Mouse (Mus musculus): ENCODE data around the gene Itgal. TPM values are rescaled to one million over a fixed set of nuclear protein-coding genes. Genes with fewer than 3 reads are reported as not detected.

Gene Itgal
- polyA plus RNA-seq, 1 experiment from 2014 or later, result 5.5 TPM

DNA sequence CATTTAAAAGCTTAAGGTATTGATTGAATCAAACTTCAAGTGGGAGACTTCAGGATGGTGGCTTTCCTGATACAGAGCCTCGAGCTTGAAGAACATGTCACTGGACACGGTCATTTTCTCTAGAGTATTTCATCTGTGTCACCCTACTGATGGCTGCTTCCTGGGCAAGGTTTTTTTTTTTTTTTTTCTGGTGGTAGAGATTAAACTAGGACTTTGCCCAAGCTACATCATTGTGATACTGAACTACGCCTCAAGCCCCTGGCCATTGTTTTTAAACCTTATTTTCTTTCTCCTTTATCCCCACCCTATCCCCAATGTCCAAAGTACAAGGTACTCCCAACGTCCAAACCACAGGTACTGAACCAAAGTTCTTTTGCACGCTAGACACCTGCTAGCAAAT lies 25.4 kb upstream of the Itgal start:
- Histone ChIP-seq H3K4me3 (ENCODE audit: inconsistent target) (no peak overlapping the region), H3K27ac (peak overlapping the region; percentile 63), H3K79me2 (ENCODE audit: inconsistent target) (peaks cover 23% of the 10 kb centered on the region), H3K36me3 (ENCODE audit: inconsistent target) (no peaks in the 10 kb centered on the region)
- 68% methylated on average over 5 of the region's 5 CpGs for WGBS (ENCODE audit: missing documents)

DNA sequence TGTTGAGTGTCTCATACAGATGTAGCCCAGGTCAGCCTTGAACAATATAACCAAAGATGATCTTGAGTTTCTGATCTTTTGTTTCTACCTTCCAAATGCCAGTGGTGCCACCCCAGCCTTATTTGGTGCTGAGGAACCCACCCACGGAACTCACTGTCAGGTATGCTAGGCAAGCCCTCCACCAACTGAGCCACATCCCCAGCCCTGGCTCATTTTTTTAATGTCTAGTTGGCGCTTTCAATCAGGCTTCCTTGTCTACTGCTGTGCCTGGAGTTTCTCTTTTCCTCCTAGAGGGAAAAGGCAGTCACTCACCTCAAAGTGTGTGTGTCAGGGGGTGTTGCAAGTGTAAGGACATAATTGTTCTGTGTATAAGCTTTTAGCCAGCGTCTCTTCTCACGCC lies 25.0 kb upstream of the Itgal start:
- Histone ChIP-seq H3K4me3 (ENCODE audit: inconsistent target) (no peak overlapping the region), H3K27ac (peak overlapping the region; percentile 63)

DNA sequence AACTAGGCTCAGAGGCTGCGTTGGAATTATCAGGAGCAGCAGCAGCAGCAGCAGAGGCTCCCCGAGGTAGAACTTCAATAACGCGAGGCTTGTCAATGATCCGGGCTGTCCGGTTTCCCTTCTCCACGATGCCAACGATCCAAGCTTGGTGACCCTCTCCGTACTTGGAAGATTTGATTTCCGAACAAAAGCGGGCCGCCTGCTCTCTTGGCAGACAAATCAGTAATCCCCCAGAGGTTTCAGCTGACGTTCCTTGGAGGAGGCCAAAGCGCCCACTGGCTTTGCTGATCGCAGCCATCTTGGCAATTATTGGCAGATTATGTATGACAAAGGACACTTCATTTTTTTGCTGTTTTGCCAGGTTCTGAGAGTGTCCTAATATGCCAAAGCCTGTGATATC lies 23.5 kb upstream of the Itgal start:
- Histone ChIP-seq H3K79me2 (ENCODE audit: inconsistent target) (peaks cover 23% of the 10 kb centered on the region), H3K4me3 (ENCODE audit: inconsistent target) (no peak overlapping the region), H3K36me3 (ENCODE audit: inconsistent target) (no peaks in the 10 kb centered on the region), H3K27ac (no peak overlapping the region; the same call in 1 of the 2 replicates)
- WGBS (ENCODE audit: missing documents), result 95% methylated on average over 15 of the region's 15 CpGs

More for the DNA sequence above, 25.0 kb upstream of the Itgal start:
- Histone ChIP-seq H3K79me2 (ENCODE audit: inconsistent target) (peaks cover 23% of the 10 kb centered on the region), H3K36me3 (ENCODE audit: inconsistent target) (no peaks in the 10 kb centered on the region)
- 88% methylated on average over 4 of the region's 4 CpGs for WGBS (ENCODE audit: missing documents)

DNA sequence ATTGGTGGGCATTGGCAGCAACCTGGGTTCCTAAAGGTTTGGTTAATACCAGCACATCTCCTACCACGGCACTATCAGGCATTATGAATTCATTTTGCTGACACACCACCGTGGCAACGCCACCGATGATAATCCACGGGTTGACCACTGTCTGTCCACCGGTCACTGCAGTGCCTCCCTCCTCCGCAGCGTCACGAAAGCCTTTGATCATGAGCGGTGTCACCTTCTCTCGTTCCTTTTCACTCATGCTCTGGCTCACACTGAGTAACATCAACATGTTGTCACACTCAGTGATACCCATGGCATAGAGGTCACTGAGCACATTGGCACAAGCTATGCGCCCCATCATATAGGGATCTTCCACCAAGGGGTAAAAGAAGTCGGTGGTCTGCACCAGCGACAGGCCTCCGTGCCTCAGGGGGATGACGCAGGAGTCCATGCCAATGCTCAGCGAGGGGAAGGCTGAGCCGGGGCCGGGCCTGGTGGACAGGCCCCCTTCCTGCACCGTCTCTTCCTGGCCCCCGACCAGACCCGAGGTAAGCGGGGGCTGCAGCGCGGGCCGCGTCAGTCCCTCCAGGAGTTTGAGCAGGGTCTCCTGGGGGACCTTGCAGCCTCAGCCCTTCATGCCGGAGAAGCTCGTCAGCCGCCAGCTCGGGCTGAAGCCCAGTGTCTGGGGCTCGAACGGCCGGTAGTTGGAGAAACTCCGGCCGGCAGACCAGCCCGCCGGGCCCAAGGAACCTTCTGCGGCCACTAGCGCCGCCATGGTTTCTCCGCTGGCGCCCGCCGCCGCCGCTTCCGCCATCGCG lies 22.7 kb upstream of the Itgal start:
- Histone ChIP-seq H3K4me3 (ENCODE audit: inconsistent target) (peak overlapping the region; percentile 48), H3K27ac (peak overlapping the region; percentile 38), H3K36me3 (ENCODE audit: inconsistent target) (no peaks in the 10 kb centered on the region), H3K79me2 (ENCODE audit: inconsistent target) (peaks cover 23% of the 10 kb centered on the region)
- WGBS (ENCODE audit: missing documents), result 14% methylated on average over 49 of the region's 50 CpGs

DNA sequence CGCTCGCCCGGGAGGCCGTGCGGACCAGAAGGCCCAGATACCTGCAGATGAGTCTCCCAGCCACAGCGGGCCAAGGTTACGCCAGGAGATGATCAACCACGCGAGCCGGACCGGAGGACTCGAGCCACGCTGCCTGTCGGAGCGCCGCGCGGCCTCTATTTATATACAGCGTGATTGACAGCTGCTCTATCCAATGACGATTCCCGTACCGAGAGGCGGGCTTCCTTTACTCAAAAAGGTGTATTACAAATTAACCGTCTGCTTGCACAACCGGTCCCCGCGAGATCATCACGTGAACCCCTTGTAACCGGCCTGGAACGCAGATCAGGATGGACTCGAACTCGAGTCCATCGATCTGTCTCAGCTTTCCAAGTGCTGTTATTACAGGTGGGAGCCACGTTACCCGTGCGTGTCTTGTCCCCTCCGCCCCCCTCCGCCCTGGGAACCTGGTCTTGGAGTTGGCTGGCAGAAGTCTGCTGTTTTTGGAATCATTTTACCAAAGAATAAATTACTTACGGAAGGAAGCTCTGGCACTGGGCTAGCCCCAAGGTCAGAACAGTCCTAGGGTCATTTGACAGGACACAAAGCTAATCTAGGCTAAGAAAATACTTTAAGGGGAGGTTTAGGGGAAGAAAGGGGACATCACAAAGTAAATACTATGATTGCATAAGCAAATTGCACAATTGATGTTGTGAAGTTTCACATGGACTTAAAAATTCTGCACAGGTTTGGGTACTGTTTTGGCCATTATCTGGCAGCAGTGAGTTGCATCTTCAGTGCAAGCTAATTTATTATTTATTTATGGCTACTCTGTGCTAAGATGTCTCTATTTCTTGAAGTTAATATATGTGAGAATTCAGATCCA lies 21.9 kb upstream of the Itgal start, which contains the start of gene Sephs2:
Gene Sephs2 (minus strand): TSS at position 131 of the 865 bp plus-strand sequence.
- H3K27ac ChIP-seq, result peak within 1 kb of the TSS; percentile 63
- H3K79me2 ChIP-seq (ENCODE audit: inconsistent target), result peaks cover 23% of the 10 kb centered on the region
- 1% methylated on average over 39 of the region's 39 CpGs for WGBS (ENCODE audit: missing documents)
- no peaks in the 10 kb centered on the region for H3K36me3 ChIP-seq (ENCODE audit: inconsistent target)
- peak within 1 kb of the TSS; percentile 48 for H3K4me3 ChIP-seq (ENCODE audit: inconsistent target)

DNA sequence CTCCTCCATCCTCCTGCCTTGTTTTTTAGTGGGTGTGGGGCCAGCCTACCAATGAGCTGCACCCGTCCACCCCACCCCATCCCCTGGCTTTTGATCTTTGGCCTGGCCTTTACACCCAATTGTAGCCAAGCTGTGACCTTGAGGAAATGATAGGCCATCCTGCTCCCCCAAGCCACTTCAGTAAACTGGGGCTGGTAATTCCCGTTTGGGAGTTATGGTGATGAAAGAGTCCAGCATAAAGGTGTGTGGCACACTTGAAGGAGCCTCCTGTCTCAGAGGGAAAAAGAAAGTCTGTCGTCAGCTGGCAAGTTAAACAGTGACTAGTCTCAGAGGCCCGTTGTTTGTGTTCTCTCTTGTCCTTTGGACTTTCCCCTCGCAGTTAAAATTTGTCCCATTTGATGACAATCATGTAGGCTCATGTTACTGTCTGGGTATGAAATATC lies 19.5 kb upstream of the Itgal start:
- no peak overlapping the region for H3K27ac ChIP-seq
- no peak overlapping the region for H3K4me3 ChIP-seq (ENCODE audit: inconsistent target)
- H3K36me3 ChIP-seq (ENCODE audit: inconsistent target), result no peaks in the 10 kb centered on the region
- 95% methylated on average over 5 of the region's 5 CpGs for WGBS (ENCODE audit: missing documents)
- H3K79me2 ChIP-seq (ENCODE audit: inconsistent target), result peaks cover 21% of the 10 kb centered on the region

DNA sequence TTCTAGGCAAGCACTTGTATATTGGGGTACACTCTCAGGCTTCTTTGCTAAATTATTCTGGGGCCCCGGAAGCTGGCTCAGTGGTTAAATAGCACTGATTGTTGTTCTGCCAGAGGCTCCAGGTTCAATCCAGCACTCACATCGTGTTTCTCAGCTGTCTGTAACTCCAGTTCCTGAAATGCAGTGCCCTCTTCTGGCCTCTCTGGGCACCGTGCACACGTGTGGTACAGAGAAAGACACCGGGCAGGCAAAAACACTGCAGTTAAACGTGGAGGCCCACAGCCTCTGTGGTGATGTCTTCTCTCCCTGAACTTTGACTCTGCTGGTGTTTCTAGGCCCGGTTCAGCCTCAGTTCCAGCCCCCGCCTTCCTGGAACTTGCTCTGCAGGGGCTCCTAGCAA lies 17.7 kb upstream of the Itgal start:
- no peak overlapping the region for H3K27ac ChIP-seq
- peaks cover 3% of the 10 kb centered on the region for H3K79me2 ChIP-seq (ENCODE audit: inconsistent target)
- WGBS (ENCODE audit: missing documents), result 15% methylated on average over 8 of the region's 8 CpGs
- no peaks in the 10 kb centered on the region for H3K36me3 ChIP-seq (ENCODE audit: inconsistent target)
- H3K4me3 ChIP-seq (ENCODE audit: inconsistent target), result no peak overlapping the region

DNA sequence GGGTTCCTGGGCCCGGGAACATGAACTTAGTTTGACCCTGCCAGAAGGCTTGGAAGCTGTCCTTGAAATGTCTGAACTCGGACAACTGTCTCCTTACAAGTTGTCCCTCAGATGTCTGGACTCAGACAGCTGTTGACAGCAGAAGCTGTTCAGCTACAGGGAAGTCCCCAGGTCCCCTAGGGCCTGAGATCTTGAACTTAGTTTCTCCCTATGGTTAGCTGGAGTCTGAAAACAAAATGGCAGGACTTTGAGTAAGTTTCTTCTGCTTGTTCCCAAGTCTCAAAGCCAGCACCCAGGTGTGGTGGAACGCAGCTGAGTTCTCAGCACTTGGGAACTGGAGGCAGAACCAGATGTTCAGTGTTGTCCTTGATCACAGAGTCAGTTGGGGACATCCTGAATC lies 16.0 kb upstream of the Itgal start:
- no peaks in the 10 kb centered on the region for H3K36me3 ChIP-seq (ENCODE audit: inconsistent target)
- 93% methylated on average over 3 of the region's 3 CpGs for WGBS (ENCODE audit: missing documents)
- H3K4me3 ChIP-seq (ENCODE audit: inconsistent target), result no peak overlapping the region
- no peak overlapping the region for H3K27ac ChIP-seq
- H3K79me2 ChIP-seq (ENCODE audit: inconsistent target), result no peaks in the 10 kb centered on the region

DNA sequence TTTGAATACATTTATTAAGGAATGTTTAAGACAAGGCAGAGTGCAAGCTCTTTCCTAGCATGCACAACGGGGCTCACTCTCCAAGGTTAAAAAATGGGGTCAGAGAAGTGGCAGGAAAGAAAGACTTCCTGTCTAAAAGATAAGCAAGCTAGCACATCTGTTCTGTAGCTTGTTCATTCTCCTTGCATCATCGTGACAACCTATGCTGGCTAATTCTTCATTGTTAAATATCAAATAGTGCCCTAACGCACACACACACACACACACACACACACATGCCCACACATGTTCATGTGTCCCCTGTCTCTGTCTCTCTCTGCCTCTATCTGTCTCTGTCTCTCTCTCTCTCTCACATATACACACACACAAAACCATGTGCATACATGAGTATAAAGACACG lies 14.9 kb upstream of the Itgal start:
- Histone ChIP-seq H3K27ac (no peak overlapping the region), H3K79me2 (ENCODE audit: inconsistent target) (no peaks in the 10 kb centered on the region), H3K4me3 (ENCODE audit: inconsistent target) (no peak overlapping the region), H3K36me3 (ENCODE audit: inconsistent target) (no peaks in the 10 kb centered on the region)
- WGBS (ENCODE audit: missing documents), result 13% methylated on average over 4 of the region's 4 CpGs

DNA sequence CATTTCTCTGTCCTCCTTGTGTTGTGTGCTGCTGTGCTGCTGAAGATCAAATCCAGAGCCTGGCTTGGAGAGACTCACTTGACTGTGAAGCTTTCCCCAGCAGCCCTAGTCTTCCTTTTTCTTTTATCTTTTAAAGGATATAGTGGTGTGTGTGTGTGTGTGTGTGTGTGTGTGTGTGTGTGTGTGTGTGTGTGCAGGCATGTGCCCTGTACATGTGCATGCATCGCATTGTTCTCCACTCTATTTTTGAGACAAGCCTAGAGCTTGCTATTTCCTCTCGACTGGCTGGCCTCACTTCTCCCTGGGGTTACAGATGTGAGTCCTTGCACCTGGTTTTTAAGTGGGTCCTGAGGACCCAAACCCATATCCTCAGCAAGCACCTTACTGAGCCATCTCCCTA lies 13.9 kb upstream of the Itgal start:
- WGBS (ENCODE audit: missing documents), result 56% methylated on average over 2 of the region's 2 CpGs
- Histone ChIP-seq H3K27ac (no peak overlapping the region), H3K36me3 (ENCODE audit: inconsistent target) (no peaks in the 10 kb centered on the region), H3K4me3 (ENCODE audit: inconsistent target) (no peak overlapping the region), H3K79me2 (ENCODE audit: inconsistent target) (no peaks in the 10 kb centered on the region)

DNA sequence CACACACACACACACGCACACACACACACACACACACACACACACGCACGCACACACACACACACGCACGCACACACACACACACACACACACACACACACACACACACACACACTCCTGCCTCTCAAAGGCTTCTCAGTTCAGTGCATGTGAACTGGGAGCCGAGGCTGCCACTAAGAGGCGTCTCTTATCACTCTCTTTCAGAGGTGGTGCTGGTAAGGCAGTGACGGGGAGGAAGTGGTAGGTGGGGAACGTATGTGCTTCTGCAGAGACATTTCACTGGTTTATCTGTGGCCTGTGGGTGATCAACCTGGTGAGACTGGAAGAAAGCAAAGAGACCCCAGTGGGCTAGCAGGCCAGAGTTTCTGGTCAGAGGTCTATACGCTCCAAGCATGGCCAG lies 10.9 kb upstream of the Itgal start:
- WGBS (ENCODE audit: missing documents), result 59% methylated on average over 5 of the region's 10 CpGs
- H3K4me3 ChIP-seq (ENCODE audit: inconsistent target), result no peak overlapping the region
- no peaks in the 10 kb centered on the region for H3K79me2 ChIP-seq (ENCODE audit: inconsistent target)
- no peaks in the 10 kb centered on the region for H3K36me3 ChIP-seq (ENCODE audit: inconsistent target)
- H3K27ac ChIP-seq, result no peak overlapping the region

DNA sequence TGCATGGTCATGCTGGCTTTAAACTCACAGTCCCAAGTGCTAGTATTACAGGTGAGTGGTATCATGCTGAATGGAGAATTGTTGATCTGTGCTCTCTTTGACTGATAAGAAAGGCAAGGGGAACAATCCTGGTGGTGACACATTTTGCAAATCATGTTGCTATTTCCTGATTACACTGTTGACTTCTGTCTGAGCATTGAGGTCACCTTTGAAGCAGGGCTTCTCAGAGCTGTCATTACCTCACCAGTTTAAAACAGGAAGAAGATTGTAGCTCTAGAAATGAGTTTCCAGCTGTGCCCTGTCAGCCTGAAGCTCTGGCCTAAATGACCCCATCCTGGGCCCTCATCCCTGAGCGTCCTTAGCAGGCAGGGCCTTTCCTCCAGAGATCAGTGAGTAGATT lies 8.1 kb upstream of the Itgal start:
- WGBS (ENCODE audit: missing documents), result 83% methylated on average over 1 of the region's 1 CpGs
- Histone ChIP-seq H3K36me3 (ENCODE audit: inconsistent target) (no peaks in the 10 kb centered on the region), H3K27ac (no peak overlapping the region), H3K79me2 (ENCODE audit: inconsistent target) (no peaks in the 10 kb centered on the region), H3K4me3 (ENCODE audit: inconsistent target) (no peak overlapping the region)

DNA sequence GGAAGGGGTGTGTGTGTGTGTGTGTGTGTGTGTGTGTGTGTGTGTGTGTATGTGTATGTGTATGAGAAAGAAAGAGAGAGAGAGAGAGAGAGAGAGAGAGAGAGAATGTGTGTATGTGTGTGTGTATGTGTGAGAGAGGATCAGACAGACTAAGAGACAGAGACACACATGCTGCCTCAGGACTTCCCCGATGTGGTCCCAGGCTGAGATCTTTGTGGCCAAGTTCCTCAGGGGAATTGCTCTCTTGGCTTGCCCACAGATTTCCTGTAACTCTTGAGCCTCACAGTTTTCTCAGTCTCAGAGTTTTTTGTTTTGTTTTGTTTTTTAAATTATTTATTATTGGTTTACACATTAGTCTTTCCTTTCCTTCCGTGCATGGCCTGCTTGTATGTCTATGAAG lies 6.8 kb upstream of the Itgal start:
- WGBS (ENCODE audit: missing documents), result 8% methylated on average over 2 of the region's 2 CpGs
- Histone ChIP-seq H3K27ac (peak overlapping the region; percentile 66), H3K79me2 (ENCODE audit: inconsistent target) (no peaks in the 10 kb centered on the region), H3K4me3 (ENCODE audit: inconsistent target) (no peak overlapping the region), H3K36me3 (ENCODE audit: inconsistent target) (no peaks in the 10 kb centered on the region)

DNA sequence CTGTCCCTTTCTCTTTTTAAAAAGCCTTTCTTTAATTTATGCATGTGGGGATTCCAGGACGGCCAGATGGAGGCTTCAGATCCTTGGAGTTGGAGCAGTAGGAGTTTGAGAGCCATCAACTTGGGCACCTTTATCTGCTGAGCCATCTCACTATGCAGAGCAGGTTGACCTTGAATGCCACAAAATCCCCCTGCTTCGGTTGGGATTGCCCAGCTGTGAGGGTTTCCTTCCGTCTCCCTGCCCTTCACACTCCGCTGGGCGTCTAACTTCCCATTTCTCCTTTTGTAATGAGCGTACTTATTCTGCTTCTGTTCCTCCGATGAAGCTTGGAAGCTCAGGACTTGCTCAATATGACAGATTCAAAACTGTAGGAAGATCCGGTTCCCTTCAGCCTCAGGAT lies 5.9 kb upstream of the Itgal start:
- H3K79me2 ChIP-seq (ENCODE audit: inconsistent target), result no peaks in the 10 kb centered on the region
- WGBS (ENCODE audit: missing documents), result 2% methylated on average over 8 of the region's 8 CpGs
- H3K4me3 ChIP-seq (ENCODE audit: inconsistent target), result no peak overlapping the region
- H3K27ac ChIP-seq, result peak overlapping the region; percentile 66
- H3K36me3 ChIP-seq (ENCODE audit: inconsistent target), result no peaks in the 10 kb centered on the region

All from macrophage (primary cell).